Mouse (Mus musculus) splenic B cell, adult 2 months (primary cell): Measurements from ENCODE around the gene Ubac1.

ENCODE experiments used
- DNase-seq: peaks from one replicate; pipeline ENCODE4 v3.0.0-alpha.2; 2011; ENCODE audit warnings: low read depth, low spot score
- H3K27me3 ChIP-seq: 2 replicates; pipeline ENCODE4 v1.6.1; 2012; ENCODE audit warnings: mild to moderate bottlenecking, low read length, moderate library complexity, mixed read lengths; ENCODE audit not compliant: control insufficient read depth, poor library complexity, insufficient read depth, severe bottlenecking
- H3K36me3 ChIP-seq: 2 replicates; pipeline ENCODE4 v1.6.1; 2012; ENCODE audit warnings: mild to moderate bottlenecking, low read length, moderate library complexity, mixed read lengths; ENCODE audit not compliant: control insufficient read depth, poor library complexity, insufficient read depth, severe bottlenecking

Gene Ubac1

GRCm38 (mm10) chr2:26041163-26041810 is 19.7 kb upstream of the Ubac1 start:
- Histone ChIP-seq H3K36me3 (no peaks in the 10 kb centered on the region), H3K27me3 (no peaks in the 10 kb centered on the region)
- no peak for DNase-seq

- Histone ChIP-seq H3K36me3 (no peaks in the 10 kb centered on the region), H3K27me3 (no peaks in the 10 kb centered on the region)
- no peak for DNase-seq
These were observed 18.4 kb upstream of the Ubac1 start for GRCm38 (mm10) chr2:26039951-26040350.

GRCm38 (mm10) chr2:26037386-26037785 is 15.8 kb upstream of the Ubac1 start:
- no peak for DNase-seq
- Histone ChIP-seq H3K27me3 (no peaks in the 10 kb centered on the region), H3K36me3 (no peaks in the 10 kb centered on the region)

GRCm38 (mm10) chr2:26034344-26035050 is 12.9 kb upstream of the Ubac1 start:
- DNase-seq = no peak
- Histone ChIP-seq H3K36me3 (no peaks in the 10 kb centered on the region), H3K27me3 (no peaks in the 10 kb centered on the region)

- peak; percentile 11 for DNase-seq
- H3K27me3 ChIP-seq = no peaks in the 10 kb centered on the region
These were observed 8.7 kb upstream of the Ubac1 start for GRCm38 (mm10) chr2:26030288-26030687.

GRCm38 (mm10) chr2:26024138-26025075 is 2.9 kb upstream of the Ubac1 start:
- Histone ChIP-seq H3K27me3 (no peaks in the 10 kb centered on the region), H3K36me3 (no peaks in the 10 kb centered on the region)
- DNase-seq = peak; percentile 64

More at GRCm38 (mm10) chr2:26030288-26030687, 8.7 kb upstream of the Ubac1 start:
- H3K36me3 ChIP-seq = no peaks in the 10 kb centered on the region

GRCm38 (mm10) chr2:26022626-26023025 is 1.1 kb upstream of the Ubac1 start:
- Histone ChIP-seq H3K36me3 (no peaks in the 10 kb centered on the region), H3K27me3 (no peaks in the 10 kb centered on the region)
- no peak for DNase-seq

GRCm38 (mm10) chr2:26022258-26022565 is 665 bp upstream of the Ubac1 start:
- H3K27me3 ChIP-seq = no peaks in the 10 kb centered on the region
- no peak for DNase-seq
- no peaks in the 10 kb centered on the region for H3K36me3 ChIP-seq

GRCm38 (mm10) chr2:26020714-26021560 is 610 bp downstream of the Ubac1 start:
- DNase-seq = no peak
- H3K36me3 ChIP-seq = no peaks in the 10 kb centered on the region
- no peaks in the 10 kb centered on the region for H3K27me3 ChIP-seq

- no peaks in the 10 kb centered on the region; the same call in 1 of the 2 replicates for H3K36me3 ChIP-seq
- no peak for DNase-seq
These were observed 1.6 kb downstream of the Ubac1 start for GRCm38 (mm10) chr2:26019923-26020322.

GRCm38 (mm10) chr2:26017326-26017725 is 4.2 kb downstream of the Ubac1 start:
- DNase-seq = no peak
- no peaks in the 10 kb centered on the region for H3K27me3 ChIP-seq
- peaks cover 4% of the 10 kb centered on the region for H3K36me3 ChIP-seq

More at GRCm38 (mm10) chr2:26019923-26020322, 1.6 kb downstream of the Ubac1 start:
- H3K27me3 ChIP-seq = no peaks in the 10 kb centered on the region

GRCm38 (mm10) chr2:26013674-26014073 is 7.9 kb downstream of the Ubac1 start:
- Histone ChIP-seq H3K36me3 (peaks cover 17% of the 10 kb centered on the region), H3K27me3 (no peaks in the 10 kb centered on the region)
- no peak for DNase-seq

GRCm38 (mm10) chr2:26011420-26011819 is 10.1 kb downstream of the Ubac1 start:
- DNase-seq = no peak
- H3K27me3 ChIP-seq = no peaks in the 10 kb centered on the region
- H3K36me3 ChIP-seq = peaks cover 24% of the 10 kb centered on the region

- no peak for DNase-seq
- Histone ChIP-seq H3K27me3 (no peaks in the 10 kb centered on the region), H3K36me3 (peaks cover 8% of the 10 kb centered on the region)
These were observed 19.5 kb downstream of the Ubac1 start for GRCm38 (mm10) chr2:26002001-26002400.
